Mouse (Mus musculus) gastrocnemius, postnatal 10 days (tissue): ENCODE measurements around the gene Dlx3. TPM values are rescaled to one million over a fixed set of nuclear protein-coding genes. Genes with fewer than 3 reads are reported as not detected.

Source experiments
- DNase-seq: peaks from one replicate; pipeline ENCODE4 v3.0.0; 2021; ENCODE audit warnings: mixed read lengths
- total RNA-seq, 2 experiments: library from RNA; stranded (reverse); gene quantifications; 2 replicates each; pipeline ENCODE4 v1.2.3; 2021

Gene Dlx3
- total RNA-seq, 2 experiments from 2014 or later = 2.7 TPM; not detected in 1

DNA sequence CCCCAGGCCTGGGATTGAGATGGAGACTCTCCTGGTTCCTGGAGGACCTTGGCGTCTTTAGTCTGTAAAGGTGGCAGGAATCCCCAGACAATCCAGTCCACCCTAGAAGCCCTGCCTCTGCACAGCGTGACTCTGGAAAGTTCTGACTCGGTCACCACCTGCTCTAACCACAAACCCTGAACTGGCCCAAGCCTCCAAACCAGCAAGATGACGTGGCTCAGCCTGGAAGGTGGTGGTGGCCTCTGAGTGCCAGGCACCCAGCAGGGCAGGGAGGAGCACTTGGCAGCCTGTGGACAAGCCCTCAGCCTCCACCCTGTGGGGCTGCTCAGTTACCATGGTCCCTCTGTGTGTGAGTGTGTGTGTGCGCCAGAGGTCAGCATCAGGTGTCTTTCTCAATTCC, 38.0 kb downstream of the Dlx3 start:
- no peak for DNase-seq

DNA sequence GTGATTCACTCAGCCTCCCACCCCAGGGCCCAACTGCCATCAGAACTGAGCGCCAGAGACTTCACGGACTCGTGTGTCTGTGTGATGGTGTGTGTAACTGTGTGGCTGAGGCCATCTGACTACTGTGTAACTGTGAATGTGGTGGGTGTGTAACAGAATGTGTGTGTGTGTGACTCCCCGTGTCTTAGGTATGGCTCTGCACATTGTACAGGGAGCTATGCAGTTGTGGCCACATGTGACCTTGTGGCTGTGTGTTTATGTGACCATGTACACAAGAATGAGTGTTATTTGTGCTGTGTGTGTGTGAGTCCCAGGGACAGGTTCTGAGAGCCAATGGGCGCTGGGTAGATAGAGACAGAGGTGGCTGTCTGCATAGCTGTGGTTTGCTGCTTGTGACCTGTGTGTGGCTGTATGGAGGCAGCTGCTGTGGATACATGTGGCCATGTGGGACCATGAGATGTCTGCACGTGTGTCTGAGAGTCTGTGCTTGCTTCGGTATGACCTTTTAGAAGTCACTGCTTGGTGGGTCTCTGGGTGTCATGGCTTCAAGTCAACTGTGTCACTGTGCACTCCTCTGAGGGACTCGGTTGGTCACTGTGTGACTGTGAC, 39.9 kb downstream of the Dlx3 start:
- no peak for DNase-seq

DNA sequence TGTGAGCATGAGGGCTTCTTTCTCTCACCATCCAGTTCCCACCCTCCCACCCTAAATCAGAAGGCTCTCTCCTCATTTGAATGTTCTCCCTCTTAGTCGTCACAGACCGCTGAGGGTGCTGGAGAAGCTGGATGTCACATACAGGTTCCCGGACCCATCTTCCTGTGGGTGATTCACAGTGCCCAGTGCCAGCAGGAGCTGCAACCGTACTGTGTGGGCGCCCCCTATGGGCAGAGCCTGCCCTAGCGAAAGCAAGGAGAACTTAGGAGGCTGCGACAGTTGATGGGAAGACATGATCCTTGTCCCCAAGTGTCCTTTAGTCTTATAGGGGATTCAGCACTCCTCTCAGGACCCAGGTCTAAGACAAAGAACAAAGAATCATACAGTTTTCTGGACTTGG, 40.8 kb downstream of the Dlx3 start:
- peak; percentile 28 for DNase-seq

DNA sequence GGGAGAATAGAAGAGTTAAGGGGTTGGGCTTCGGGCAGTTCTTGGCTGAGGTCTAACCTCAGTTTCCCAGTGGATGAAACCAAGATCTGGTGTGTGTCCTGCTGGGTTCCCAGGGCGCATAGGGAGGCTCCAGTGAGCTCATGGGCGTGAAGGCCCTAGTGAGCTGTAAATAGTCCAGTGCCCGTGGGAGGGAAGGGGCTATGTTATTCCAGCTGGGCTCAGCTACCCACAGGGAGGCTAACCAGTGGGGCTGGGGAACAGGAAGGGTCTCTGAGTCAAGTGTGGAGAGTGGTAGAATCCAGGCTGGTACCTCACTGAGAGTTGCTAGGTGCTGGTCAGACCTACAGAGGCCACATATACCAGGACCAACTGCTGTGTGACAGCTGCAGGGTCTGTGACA, 41.8 kb downstream of the Dlx3 start:
- no peak for DNase-seq

DNA sequence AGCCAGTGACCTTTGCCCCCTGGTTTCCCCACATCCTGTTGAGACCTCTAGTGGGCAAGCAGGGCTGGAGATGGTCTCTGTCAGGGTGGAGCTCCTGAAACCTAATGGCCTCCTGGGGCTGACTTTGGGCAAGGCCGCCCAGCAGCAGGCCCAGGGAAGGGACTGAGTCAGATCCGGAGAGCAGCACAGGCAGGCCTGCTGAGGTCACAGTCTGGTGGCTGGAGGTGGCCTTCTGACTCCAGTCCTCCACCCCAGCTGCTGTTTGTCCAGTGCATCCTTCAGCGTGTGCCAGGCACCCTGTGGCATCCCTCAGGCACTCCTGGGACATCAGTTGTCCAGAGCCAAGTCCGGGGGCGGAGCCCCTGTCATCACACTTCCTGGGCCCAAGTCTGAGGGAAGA, 45.9 kb downstream of the Dlx3 start:
- DNase-seq = no peak

Other genes starting within 250 kb of the Dlx3 start
- 1,000 to 10,000 TPM; 5,070 to 7,999 TPM for gene Col1a1, start 183.9 kb upstream of the Dlx3 start, total RNA-seq
- gene Hils1, start 152.5 kb upstream of the Dlx3 start, total RNA-seq = not detected
- 100 to 1,000 TPM; 185 to 194 TPM for gene Sgca, start 143.8 kb upstream of the Dlx3 start, total RNA-seq
- gene Ppp1r9b, start 129.1 kb upstream of the Dlx3 start, total RNA-seq = 10 to 100 TPM; 46.8 to 54.9 TPM
- 1 to 10 TPM; 3.5 to 6.1 TPM for gene Samd14, start 110.2 kb upstream of the Dlx3 start, total RNA-seq
- gene Pdk2, start 78.8 kb upstream of the Dlx3 start, total RNA-seq = 100 to 1,000 TPM; 345 to 347 TPM
- gene Itga3, start 43.3 kb upstream of the Dlx3 start, total RNA-seq = 1 to 10 TPM; 3.4 to 4.6 TPM
- under 1 TPM in 1 of 2 experiments, not detected in 1; 0.32 TPM for gene Dlx4, start 26.1 kb downstream of the Dlx3 start, total RNA-seq
- gene Tac4, start 141.4 kb downstream of the Dlx3 start, total RNA-seq = not detected
- gene Kat7, start 190.1 kb downstream of the Dlx3 start, total RNA-seq = 10 to 100 TPM; 29.7 to 31.8 TPM
- gene Fam117a, start 216.9 kb downstream of the Dlx3 start, total RNA-seq = 10 to 100 TPM in 1 of 2 experiments, 1 to 10 TPM in 1; 9.0 to 14.5 TPM